Mouse (Mus musculus): ENCODE measurements at regions not wholly inside any gene's neighbourhood (a gene's known extent, or its start where the extent isn't known, plus 50 kb on each side); places are given as distances from the start of the nearest gene placed in this dataset.

DNA sequence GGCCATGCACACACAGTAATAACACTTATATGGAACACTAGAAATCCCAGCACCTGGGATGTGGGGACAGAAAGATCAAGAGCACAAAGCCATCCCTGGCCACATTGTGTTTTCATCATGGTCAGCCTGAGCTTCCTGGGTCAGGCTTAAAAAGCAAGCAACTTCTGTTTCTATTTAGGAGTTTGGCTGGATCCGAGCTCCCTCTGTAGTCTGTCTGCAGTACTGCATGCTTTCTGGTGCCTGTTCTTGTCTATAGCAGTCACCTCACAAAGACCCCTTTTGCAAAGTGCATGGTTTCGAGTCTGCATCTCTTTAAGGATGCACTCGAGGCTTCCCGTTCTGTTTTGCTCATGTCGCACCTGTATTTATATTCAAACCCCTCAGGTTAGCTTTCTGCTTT is 73.4 kb upstream of the Gm14444 start:
- ATAC-seq (replicated peaks in 1 of 2; ENCODE audit: insufficient read depth in 1 of 2, low FRiP score in 2 of 2, low TSS enrichment in 1 of 2, low read depth in 1 of 2, poor library complexity in 2 of 2, severe bottlenecking in 2 of 2): peak; percentile 50 to 55; a peak in 3 of 4 replicates

DNA sequence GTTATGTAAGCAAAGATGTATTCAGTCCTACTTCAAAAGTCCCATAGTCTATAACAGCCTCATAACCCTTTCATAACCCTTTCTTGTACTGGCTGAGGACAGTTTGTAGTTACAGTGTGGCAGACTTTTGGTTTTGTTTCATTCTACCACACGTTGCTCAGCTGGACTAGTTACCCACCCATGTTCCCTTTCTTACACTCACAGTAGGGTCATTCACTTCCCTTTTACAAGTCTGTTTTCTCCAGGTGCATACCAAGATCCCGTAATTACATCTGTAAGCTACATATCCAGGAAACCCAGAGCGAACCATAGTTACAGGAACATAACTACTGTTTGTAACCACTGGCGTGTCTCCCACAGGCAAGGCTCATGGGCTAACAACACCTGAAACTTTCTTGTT is 72.1 kb upstream of the Gm14444 start:
- ATAC-seq (replicated peaks in 1 of 2; ENCODE audit: insufficient read depth in 1 of 2, low FRiP score in 2 of 2, low TSS enrichment in 1 of 2, low read depth in 1 of 2, poor library complexity in 2 of 2, severe bottlenecking in 2 of 2): peak; percentile 51 to 64

DNA sequence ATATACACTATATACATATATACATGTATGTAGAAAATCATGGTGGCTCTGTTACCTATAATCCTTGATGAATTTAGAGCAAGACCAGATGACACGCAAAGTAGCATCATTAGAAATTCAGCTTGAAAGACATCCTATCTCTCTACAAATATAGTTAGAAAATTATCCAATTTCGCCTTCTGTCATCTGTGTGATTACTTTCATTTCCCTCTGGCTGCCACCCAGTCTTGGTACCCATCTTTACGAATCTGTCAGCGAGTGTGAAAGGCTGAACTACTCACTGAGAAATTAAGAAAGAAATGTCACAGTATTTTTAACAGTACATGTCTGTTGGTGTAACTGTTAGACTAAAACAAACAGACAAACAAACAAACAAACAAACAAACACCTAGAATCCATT is 67.8 kb upstream of the Gm14444 start:
- no peak for ATAC-seq (replicated peaks in 1 of 2; ENCODE audit: insufficient read depth in 1 of 2, low FRiP score in 2 of 2, low TSS enrichment in 1 of 2, low read depth in 1 of 2, poor library complexity in 2 of 2, severe bottlenecking in 2 of 2)

GRCm38 (mm10) chr2:174948106-174948505 is 61.9 kb upstream of the Gm14444 start:
- no peak for ATAC-seq (replicated peaks in 1 of 2; ENCODE audit: insufficient read depth in 1 of 2, low FRiP score in 2 of 2, low TSS enrichment in 1 of 2, low read depth in 1 of 2, poor library complexity in 2 of 2, severe bottlenecking in 2 of 2)

Measured in hematopoietic stem cell, adult 5-6 weeks (primary cell).